Mouse (Mus musculus) hematopoietic stem cell, adult 5-6 weeks (primary cell): ENCODE results near the gene Lrrc71. TPM values are rescaled to one million over a fixed set of nuclear protein-coding genes. Genes with fewer than 3 reads are reported as not detected.
A peak's percentile ranks its signal among the peaks of the same experiment; 100 is the strongest.

Experiments used
- ATAC-seq, 2 experiments: fragments of 125-278 bp in 1 of 2; replicated peaks in 1 of 2; 2 replicates each; pipeline ENCODE4 v1.8.0; 2016 to 2017; ENCODE audit warnings: inconsistent platforms in 2 of 2, mild to moderate bottlenecking in 2 of 2, moderate number of reproducible peaks in 2 of 2, low read depth in 1 of 2, moderate TSS enrichment in 1 of 2; ENCODE audit not compliant: low FRiP score in 2 of 2, poor library complexity in 2 of 2, severe bottlenecking in 2 of 2, insufficient read depth in 1 of 2, low TSS enrichment in 1 of 2
- total RNA-seq: library from RNA; stranded (forward); fragments of 172-1452, 232-1000 nt; gene quantifications from 2 replicates; pipeline ENCODE4 v1.2.3, GENCODE M21; 2017

Gene Lrrc71
- total RNA-seq, 1 experiment from 2014 or later, result 0.40 TPM

GRCm38 (mm10) chr3:87766284-87766667 is 17.9 kb upstream of the Lrrc71 start:
- ATAC-seq, result no peak

GRCm38 (mm10) chr3:87765631-87766283 is 17.3 kb upstream of the Lrrc71 start:
- no peak for ATAC-seq

GRCm38 (mm10) chr3:87765091-87765490 is 16.7 kb upstream of the Lrrc71 start:
- ATAC-seq, result peak; percentile 84 to 88

GRCm38 (mm10) chr3:87764506-87764905 is 16.1 kb upstream of the Lrrc71 start:
- ATAC-seq, result no peak

- no peak for ATAC-seq
These were observed 15.4 kb upstream of the Lrrc71 start for GRCm38 (mm10) chr3:87763683-87764289.

- ATAC-seq, result no peak
These were observed 14.8 kb upstream of the Lrrc71 start for GRCm38 (mm10) chr3:87763202-87763601.

GRCm38 (mm10) chr3:87761408-87762375 is 13.3 kb upstream of the Lrrc71 start:
- ATAC-seq, result no peak

GRCm38 (mm10) chr3:87758641-87759040 is 10.2 kb upstream of the Lrrc71 start:
- no peak for ATAC-seq

GRCm38 (mm10) chr3:87756488-87756887 is 8.1 kb upstream of the Lrrc71 start:
- no peak for ATAC-seq

- ATAC-seq, result peak; percentile 80 to 84
These were observed 7.5 kb upstream of the Lrrc71 start for GRCm38 (mm10) chr3:87755964-87756363.

GRCm38 (mm10) chr3:87753829-87754228 is 5.4 kb upstream of the Lrrc71 start:
- ATAC-seq, result no peak

GRCm38 (mm10) chr3:87752567-87752966 is 4.1 kb upstream of the Lrrc71 start:
- ATAC-seq, result no peak

- no peak for ATAC-seq
These were observed 1.6 kb upstream of the Lrrc71 start for GRCm38 (mm10) chr3:87749977-87750376.

- peak; percentile 61 to 72 for ATAC-seq
These were observed 611 bp upstream of the Lrrc71 start for GRCm38 (mm10) chr3:87749036-87749435.

- no peak for ATAC-seq
These were observed 3.3 kb downstream of the Lrrc71 start for GRCm38 (mm10) chr3:87745036-87745659.

- no peak; a peak in 1 of 4 replicates for ATAC-seq
These were observed 4.5 kb downstream of the Lrrc71 start for GRCm38 (mm10) chr3:87743927-87744326.

GRCm38 (mm10) chr3:87742735-87743134 is 5.7 kb downstream of the Lrrc71 start:
- peak; percentile 50 to 77 for ATAC-seq

GRCm38 (mm10) chr3:87742013-87742412 is 6.4 kb downstream of the Lrrc71 start:
- no peak for ATAC-seq
